Mouse (Mus musculus) liver, postnatal 0 days (tissue): ENCODE results near the gene Gm5678.

Experiments used
- CTCF ChIP-seq: sonication (generic); IDR thresholded peaks from 2 replicates; pipeline ENCODE4 v1.5.1; 2016; ENCODE audit warnings: antibody characterized with exemption, low read depth
- EP300 ChIP-seq: IDR thresholded peaks from 2 replicates; pipeline ENCODE4 v1.6.1; 2016; ENCODE audit warnings: antibody characterized with exemption, low read depth, mild to moderate bottlenecking

DNA sequence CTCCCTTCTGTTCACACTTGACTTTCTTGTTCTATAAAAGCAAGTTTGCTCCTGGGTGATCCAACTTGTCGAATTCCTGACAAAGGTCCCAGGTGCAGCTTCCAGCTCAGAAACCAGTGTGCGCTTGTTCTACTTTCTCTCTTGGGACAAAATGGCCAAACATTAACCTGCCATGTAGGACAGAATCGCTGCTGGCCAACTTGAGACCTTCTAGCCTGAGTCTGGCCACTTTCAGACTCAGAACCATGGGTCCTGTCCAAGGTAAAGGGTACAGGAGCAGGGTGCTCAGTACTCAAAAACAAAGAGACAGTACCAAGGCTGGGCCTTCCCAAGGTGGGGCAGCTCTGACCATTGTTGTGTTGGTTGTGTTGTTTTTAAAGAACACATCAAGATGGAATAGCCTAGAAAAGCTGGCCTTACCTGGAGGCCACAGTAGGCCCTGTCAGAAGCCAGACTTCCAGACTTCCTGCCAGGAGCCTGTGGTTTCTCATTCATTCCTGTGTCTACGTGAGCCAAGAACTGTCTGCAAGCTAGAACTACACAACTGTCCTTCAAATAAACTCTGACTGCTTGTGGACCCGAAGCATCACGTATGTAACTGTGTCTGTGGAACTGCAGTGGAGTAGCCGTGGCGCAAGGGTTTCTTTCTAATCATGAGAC lies 49.4 kb upstream of the Gm5678 start:
- TF ChIP-seq CTCF (no peak), EP300 (no peak)
